Mouse (Mus musculus) midbrain, postnatal 0 days (tissue): ENCODE data around the gene Camk2g. TPM values are rescaled to one million over a fixed set of nuclear protein-coding genes. Genes with fewer than 3 reads are reported as not detected.

Source experiments
- ATAC-seq: fragments of 200-750 bp; cut with Nextera tagmentation; 2 replicates; pipeline ENCODE4 v1.8.0; 2017; ENCODE audit warnings: moderate number of reproducible peaks, mild to moderate bottlenecking, moderate TSS enrichment, moderate library complexity; ENCODE audit not compliant: low FRiP score
- DNase-seq: peaks from one replicate; pipeline ENCODE4 v3.0.0-alpha.2; 2015; ENCODE audit warnings: low spot score
- H3K27ac ChIP-seq: fragments of 300-500 bp; sonication (generic); 2 replicates; pipeline ENCODE4 v1.5.1; 2014; ENCODE audit warnings: low read depth, mild to moderate bottlenecking, low read length, mixed read lengths
- H3K27me3 ChIP-seq: fragments of 300-500 bp; sonication (generic); 2 replicates; pipeline ENCODE4 v1.6.1; 2014; ENCODE audit warnings: low read length, control low read depth, mixed read lengths; ENCODE audit not compliant: insufficient read depth
- H3K36me3 ChIP-seq: fragments of 300-500 bp; sonication (generic); 2 replicates; pipeline ENCODE4 v1.6.1; 2014; ENCODE audit warnings: low read length, control low read depth, mixed read lengths; ENCODE audit not compliant: insufficient read depth
- H3K4me1 ChIP-seq: fragments of 300-500 bp; sonication (generic); 2 replicates; pipeline ENCODE4 v1.6.1; 2014; ENCODE audit warnings: mild to moderate bottlenecking, control low read depth, antibody characterized with exemption, low read length, mixed read lengths; ENCODE audit not compliant: insufficient read depth
- H3K4me2 ChIP-seq: fragments of 300-500 bp; sonication (generic); 2 replicates; pipeline ENCODE4 v1.6.1; 2014; ENCODE audit warnings: low read depth, mild to moderate bottlenecking, low read length, mixed read lengths; ENCODE audit not compliant: poor library complexity, severe bottlenecking
- H3K4me3 ChIP-seq: fragments of 300-500 bp; sonication (generic); 2 replicates; pipeline ENCODE4 v1.5.1; 2014; ENCODE audit warnings: low read depth, mild to moderate bottlenecking, low read length, moderate library complexity
- H3K9ac ChIP-seq: fragments of 300-500 bp; sonication (generic); replicated peaks from 2 replicates; pipeline ENCODE4 v1.6.1; 2014; ENCODE audit warnings: mild to moderate bottlenecking, low read length, moderate library complexity, mixed read lengths; ENCODE audit not compliant: poor library complexity, severe bottlenecking
- H3K9me3 ChIP-seq: fragments of 300-500 bp; sonication (generic); 2 replicates; pipeline ENCODE4 v1.6.1; 2016; ENCODE audit warnings: low read length, control low read depth
- CTCF ChIP-seq: IDR thresholded peaks from 2 replicates; pipeline ENCODE4 v1.5.1; 2016; ENCODE audit warnings: antibody characterized with exemption, mild to moderate bottlenecking
- WGBS: fragments of 180-500 bp; shearing (Covaris S2); extraction: QIAGEN DNeasy Blood & Tissue Kit; methylation state at CpG from one replicate; pipeline ENCODE4 v1.1.7; 2014; 5-methylcytosine and 5-hydroxymethylcytosine counted together
- polyA plus RNA-seq: library from polyadenylated mRNA; unstranded; fragments of >200 nt; fragmentation: Nextera tagmentation; extraction: Ambion mirVana; gene quantifications from 2 replicates; pipeline ENCODE4 v1.2.1, GENCODE M21; 2015
- total RNA-seq: library from RNA; depleted of rRNA; stranded (reverse); fragments of >200 nt; gene quantifications from 2 replicates; pipeline ENCODE4 v1.2.3, GENCODE M21; 2014

Gene Camk2g
- total and polyA plus RNA-seq, 2 experiments from 2014 or later, result 261 to 267 TPM

DNA sequence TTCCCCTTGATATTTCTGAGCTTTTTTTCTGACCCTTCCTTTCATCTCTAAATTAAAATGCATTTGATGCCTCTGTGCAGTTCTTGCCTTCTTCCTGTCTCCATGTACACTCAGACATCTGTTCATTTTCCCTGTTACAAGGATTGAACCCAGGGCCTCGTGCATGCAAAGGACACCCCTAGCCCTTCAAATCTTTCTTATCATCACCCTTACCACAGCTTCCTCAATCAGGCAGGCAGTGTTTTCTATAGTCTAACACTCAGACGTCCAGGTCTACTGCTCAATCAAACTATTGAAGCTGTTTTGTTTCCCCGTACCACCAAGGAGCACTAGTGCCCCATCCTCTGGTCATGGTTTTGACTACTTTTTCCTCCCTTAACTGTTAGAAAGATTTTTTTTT lies 40.1 kb downstream of the Camk2g start:
- no peak for TF ChIP-seq CTCF
- no peak overlapping the region for H3K4me2 ChIP-seq
- no peaks in the 10 kb centered on the region for H3K9me3 ChIP-seq
- H3K4me3 ChIP-seq, result no peak overlapping the region
- no peak overlapping the region for H3K27ac ChIP-seq
- no peaks in the 10 kb centered on the region for H3K27me3 ChIP-seq
- no peak for DNase-seq
- ATAC-seq, result no peak
- peaks cover 44% of the 10 kb centered on the region for H3K36me3 ChIP-seq
- no peak overlapping the region for H3K9ac ChIP-seq
- H3K4me1 ChIP-seq, result no peaks in the 10 kb centered on the region
- 87% methylated on average over 3 of the region's 3 CpGs for WGBS

DNA sequence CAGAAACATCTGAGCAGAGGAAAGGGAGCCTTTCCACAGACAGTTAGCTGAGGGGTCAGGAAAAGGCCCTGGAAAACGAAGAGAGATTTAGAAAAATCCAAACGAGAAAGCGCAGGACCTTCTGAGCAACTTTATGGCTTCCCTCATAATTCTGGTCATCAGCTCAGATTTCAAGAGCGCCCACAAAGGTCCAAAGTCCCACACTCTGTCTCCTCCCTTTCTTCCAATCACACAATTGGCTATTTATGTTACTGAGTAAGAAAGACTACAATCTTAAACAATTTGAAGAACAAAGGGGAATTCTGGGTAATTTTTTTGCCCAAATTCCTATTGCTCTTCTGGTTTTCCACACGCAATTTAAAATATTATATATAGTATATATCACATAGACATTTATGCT lies 43.4 kb downstream of the Camk2g start:
- 94% methylated on average over 5 of the region's 5 CpGs for whole genome bisulfite sequencing
- Histone ChIP-seq H3K4me3 (no peak overlapping the region), H3K27ac (no peak overlapping the region), H3K27me3 (no peaks in the 10 kb centered on the region), H3K9me3 (no peaks in the 10 kb centered on the region), H3K36me3 (peaks cover 16% of the 10 kb centered on the region), H3K4me1 (no peaks in the 10 kb centered on the region), H3K9ac (no peak overlapping the region), H3K4me2 (no peak overlapping the region)
- TF ChIP-seq CTCF, result no peak
- no peak for DNase-seq
- ATAC-seq, result no peak

- Histone ChIP-seq H3K9ac (no peak overlapping the region), H3K36me3 (peaks cover 17% of the 10 kb centered on the region), H3K4me3 (no peak overlapping the region), H3K27ac (no peak overlapping the region), H3K4me1 (no peaks in the 10 kb centered on the region), H3K4me2 (no peak overlapping the region), H3K9me3 (no peaks in the 10 kb centered on the region), H3K27me3 (no peaks in the 10 kb centered on the region)
- TF ChIP-seq CTCF, result no peak
- WGBS, result 79% methylated on average over 4 of the region's 4 CpGs
- ATAC-seq (no peak), DNase-seq (no peak)
Observed at GRCm38 (mm10) chr14:20749494-20750051, 44.3 kb downstream of the Camk2g start.

- Histone ChIP-seq H3K9ac (no peak overlapping the region), H3K27ac (no peak overlapping the region), H3K36me3 (peaks cover 28% of the 10 kb centered on the region), H3K4me3 (no peak overlapping the region), H3K9me3 (no peaks in the 10 kb centered on the region), H3K27me3 (no peaks in the 10 kb centered on the region), H3K4me2 (no peak overlapping the region), H3K4me1 (no peaks in the 10 kb centered on the region)
- no peak for DNase-seq
- TF ChIP-seq CTCF, result no peak
- 77% methylated on average over 4 of the region's 4 CpGs for WGBS
- no peak for ATAC-seq
Observed at GRCm38 (mm10) chr14:20748388-20748787, 45.5 kb downstream of the Camk2g start.

DNA sequence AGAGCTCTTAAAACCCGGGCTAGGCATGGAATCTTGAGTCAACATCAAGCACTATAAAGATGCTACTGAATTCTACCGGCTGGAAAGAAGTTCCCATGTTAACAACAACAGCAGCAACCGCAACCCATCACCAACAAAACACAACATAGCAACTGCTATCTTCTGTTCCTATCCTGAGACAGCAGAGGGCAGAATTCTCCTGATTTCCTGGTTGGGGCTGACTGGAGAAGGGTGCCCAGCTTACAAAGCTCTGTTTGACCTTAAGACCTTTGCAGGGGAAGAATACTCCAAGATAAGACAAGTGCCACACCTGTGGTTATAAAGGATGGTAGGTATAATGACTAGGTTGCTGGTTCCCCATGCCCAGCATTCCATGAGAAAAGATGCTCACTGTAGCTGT lies 47.0 kb downstream of the Camk2g start:
- Histone ChIP-seq H3K27ac (no peak overlapping the region), H3K36me3 (peaks cover 32% of the 10 kb centered on the region), H3K27me3 (no peaks in the 10 kb centered on the region), H3K4me2 (no peak overlapping the region), H3K4me1 (no peaks in the 10 kb centered on the region), H3K9ac (no peak overlapping the region), H3K4me3 (no peak overlapping the region), H3K9me3 (no peaks in the 10 kb centered on the region)
- DNase-seq, result no peak
- ATAC-seq, result no peak
- WGBS, result 84% methylated on average over 3 of the region's 3 CpGs
- peak; percentile 60 for TF ChIP-seq CTCF

DNA sequence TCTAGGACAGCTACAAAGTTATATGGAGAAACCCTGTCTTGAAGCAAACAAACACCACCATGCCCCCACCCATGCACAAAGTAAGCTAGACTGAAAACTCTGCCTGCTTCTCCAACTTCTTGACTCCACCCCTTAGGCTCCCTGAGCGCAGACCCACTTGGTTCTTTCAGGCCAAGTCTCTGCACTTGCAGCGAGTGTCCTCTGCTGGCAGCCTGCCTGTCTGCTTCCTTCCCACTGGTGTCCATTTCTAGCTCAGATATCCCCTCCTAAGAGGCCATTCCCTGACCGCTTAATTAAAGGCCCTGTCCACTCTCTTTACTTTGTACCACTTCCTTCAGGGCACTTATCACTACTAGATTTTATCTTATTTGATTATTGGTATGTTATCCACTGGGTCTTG lies 50.3 kb downstream of the Camk2g start:
- Histone ChIP-seq H3K27me3 (no peaks in the 10 kb centered on the region), H3K36me3 (peaks cover 64% of the 10 kb centered on the region), H3K9me3 (no peaks in the 10 kb centered on the region), H3K4me2 (no peak overlapping the region), H3K27ac (no peak overlapping the region), H3K4me1 (no peaks in the 10 kb centered on the region), H3K9ac (no peak overlapping the region), H3K4me3 (no peak overlapping the region)
- ATAC-seq, result no peak
- DNase-seq, result no peak
- 85% methylated on average over 3 of the region's 3 CpGs for WGBS
- no peak for TF ChIP-seq CTCF
